Mouse (Mus musculus) forebrain, embryonic 13.5 days (tissue): ENCODE data around the gene Trim28. TPM values are rescaled to one million over a fixed set of nuclear protein-coding genes. Genes with fewer than 3 reads are reported as not detected.
A peak's percentile ranks its signal among the peaks of the same experiment; 100 is the strongest.

Source experiments
- ATAC-seq: fragments of 200-750 bp; cut with Nextera tagmentation; 2 replicates; pipeline ENCODE4 v1.8.0; 2017
- H3K27ac ChIP-seq: fragments of 300-500 bp; sonication (generic); 2 replicates; pipeline ENCODE4 v1.5.1; 2015; ENCODE audit warnings: inconsistent platforms, mild to moderate bottlenecking, moderate library complexity
- H3K27me3 ChIP-seq: fragments of 300-500 bp; sonication (generic); 2 replicates; pipeline ENCODE4 v1.6.1; 2015; ENCODE audit warnings: mild to moderate bottlenecking, inconsistent platforms
- H3K36me3 ChIP-seq: fragments of 300-500 bp; sonication (generic); 2 replicates; pipeline ENCODE4 v1.6.1; 2015; ENCODE audit warnings: mild to moderate bottlenecking, inconsistent platforms; ENCODE audit not compliant: poor library complexity, severe bottlenecking
- H3K4me1 ChIP-seq: fragments of 300-500 bp; sonication (generic); 2 replicates; pipeline ENCODE4 v1.6.1; 2015; ENCODE audit warnings: inconsistent platforms
- H3K4me2 ChIP-seq: fragments of 300-500 bp; sonication (generic); 2 replicates; pipeline ENCODE4 v1.6.1; 2015; ENCODE audit warnings: inconsistent platforms, mild to moderate bottlenecking, moderate library complexity
- H3K4me3 ChIP-seq: fragments of 300-500 bp; sonication (generic); 2 replicates; pipeline ENCODE4 v1.5.1; 2015; ENCODE audit warnings: mild to moderate bottlenecking, inconsistent platforms
- H3K9ac ChIP-seq: fragments of 300-500 bp; sonication (generic); 2 replicates; pipeline ENCODE4 v1.6.1; 2015; ENCODE audit warnings: mild to moderate bottlenecking, inconsistent platforms
- H3K9me3 ChIP-seq: fragments of 300-500 bp; sonication (generic); replicated peaks from 2 replicates; pipeline ENCODE4 v1.6.1; 2016; ENCODE audit warnings: inconsistent platforms
- WGBS: fragments of 180-500 bp; shearing (Covaris S2); methylation state at CpG from one replicate; pipeline ENCODE4 v1.1.7; 2015; 5-methylcytosine and 5-hydroxymethylcytosine counted together
- polyA plus RNA-seq: library from polyadenylated mRNA; unstranded; fragments of >200 nt; fragmentation: Nextera tagmentation; extraction: Ambion mirVana; gene quantifications from 2 replicates; pipeline ENCODE4 v1.2.1, GENCODE M21; 2015

Trim28 gene
- polyA plus RNA-seq, 1 experiment from 2014 or later = 270 TPM

DNA sequence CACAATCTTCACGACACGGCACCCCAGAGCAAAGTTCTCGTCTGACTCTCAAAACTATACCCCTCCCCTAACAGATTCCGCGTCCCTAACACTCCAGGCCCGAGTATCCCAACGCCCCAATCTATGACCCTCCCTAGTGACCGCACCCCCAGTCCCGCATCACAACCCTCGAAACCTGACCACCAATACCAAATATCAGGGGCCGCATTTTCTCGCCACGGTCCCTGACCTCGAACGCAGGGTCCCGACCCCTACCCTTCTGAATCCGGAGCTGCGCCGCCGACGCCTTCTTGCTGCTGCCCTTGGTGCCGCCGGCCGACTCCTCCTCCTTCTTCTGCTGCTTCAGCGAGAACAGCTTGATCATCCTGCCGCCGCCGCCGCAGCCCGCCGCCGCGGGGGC lies 38.5 kb downstream of the Trim28 start:
- Histone ChIP-seq H3K4me3 (peak overlapping the region; percentile 72), H3K27ac (peak overlapping the region; percentile 100), H3K9me3 (no peaks in the 10 kb centered on the region), H3K9ac (peak overlapping the region; percentile 93), H3K27me3 (peaks cover 15% of the 10 kb centered on the region), H3K4me2 (peak overlapping the region; percentile 91), H3K36me3 (peaks cover 31% of the 10 kb centered on the region), H3K4me1 (peaks cover 50% of the 10 kb centered on the region)
- peak; percentile 2 for ATAC-seq
- WGBS = under 1% methylated on average over 25 of the region's 33 CpGs

- peak within 1 kb of the TSS; percentile 72 for H3K4me3 ChIP-seq
- H3K9ac ChIP-seq = peak within 1 kb of the TSS; percentile 93
- H3K4me1 ChIP-seq = peaks cover 45% of the 10 kb centered on the region
- H3K4me2 ChIP-seq = peak within 1 kb of the TSS; percentile 91
- peaks cover 21% of the 10 kb centered on the region for H3K27me3 ChIP-seq
- under 1% methylated on average over 52 of the region's 65 CpGs for WGBS
- ATAC-seq = peak; percentile 91
- no peaks in the 10 kb centered on the region for H3K9me3 ChIP-seq
- peaks cover 24% of the 10 kb centered on the region for H3K36me3 ChIP-seq
- H3K27ac ChIP-seq = peak within 1 kb of the TSS; percentile 100
Observed at GRCm38 (mm10) chr7:13037901-13038555, 39.1 kb downstream of the Trim28 start, which contains the start of gene Ube2m. Ube2m (minus strand) TSS chr7:13038275.

- H3K9me3 ChIP-seq = no peaks in the 10 kb centered on the region
- peaks cover 44% of the 10 kb centered on the region for H3K4me1 ChIP-seq
- 21% methylated on average over 15 of the region's 15 CpGs for WGBS
- peaks cover 20% of the 10 kb centered on the region for H3K36me3 ChIP-seq
- peak overlapping the region; percentile 72 for H3K4me3 ChIP-seq
- H3K27me3 ChIP-seq = peaks cover 28% of the 10 kb centered on the region
- H3K9ac ChIP-seq = peak overlapping the region; percentile 93
- peak overlapping the region; percentile 91 for H3K4me2 ChIP-seq
- ATAC-seq = no peak
- H3K27ac ChIP-seq = peak overlapping the region; percentile 100
Observed at GRCm38 (mm10) chr7:13038621-13039169, 39.8 kb downstream of the Trim28 start.

- WGBS = 86% methylated on average over 1 of the region's 1 CpGs
Observed at GRCm38 (mm10) chr7:13039181-13039580, 40.3 kb downstream of the Trim28 start.

GRCm38 (mm10) chr7:13041256-13041655 lies 42.3 kb downstream of the Trim28 start:
- 78% methylated on average over 1 of the region's 1 CpGs for WGBS
- Histone ChIP-seq H3K4me2 (no peak overlapping the region), H3K4me1 (peaks cover 34% of the 10 kb centered on the region), H3K27me3 (peaks cover 49% of the 10 kb centered on the region), H3K4me3 (no peak overlapping the region), H3K27ac (no peak overlapping the region), H3K36me3 (peaks cover 3% of the 10 kb centered on the region), H3K9ac (no peak overlapping the region), H3K9me3 (no peaks in the 10 kb centered on the region)
- ATAC-seq = no peak

More at GRCm38 (mm10) chr7:13039181-13039580, 40.3 kb downstream of the Trim28 start:
- Histone ChIP-seq H3K9me3 (no peaks in the 10 kb centered on the region), H3K36me3 (peaks cover 20% of the 10 kb centered on the region), H3K27ac (no peak overlapping the region), H3K4me3 (peak overlapping the region; percentile 72), H3K4me1 (peaks cover 44% of the 10 kb centered on the region), H3K9ac (peak overlapping the region; percentile 93), H3K27me3 (peaks cover 33% of the 10 kb centered on the region), H3K4me2 (peak overlapping the region; percentile 91)
- ATAC-seq = no peak

DNA sequence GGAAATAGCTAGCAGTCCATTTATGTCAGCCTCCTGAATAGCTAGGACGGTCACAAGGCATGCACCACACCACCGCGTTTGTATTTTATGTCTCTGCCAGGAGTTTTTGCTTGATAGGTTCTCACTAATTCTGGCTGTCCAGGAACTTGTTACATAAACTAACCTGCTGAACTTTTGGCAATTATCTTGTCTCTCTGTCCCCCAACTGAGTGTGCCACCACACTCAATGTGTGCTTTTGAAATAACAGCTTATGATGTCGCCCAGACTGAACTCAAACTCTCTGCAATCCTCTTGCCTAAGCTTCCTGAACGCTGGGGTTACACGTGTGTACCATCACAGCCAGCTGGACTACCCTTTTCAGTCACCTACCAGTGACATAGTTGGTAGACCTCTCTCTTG lies 43.6 kb downstream of the Trim28 start:
- H3K9ac ChIP-seq = no peak overlapping the region

GRCm38 (mm10) chr7:13043120-13043444 lies 44.2 kb downstream of the Trim28 start:
- no peak overlapping the region for H3K27ac ChIP-seq
- no peaks in the 10 kb centered on the region for H3K36me3 ChIP-seq
- H3K4me1 ChIP-seq = peaks cover 25% of the 10 kb centered on the region
- WGBS = 42% methylated on average over 16 of the region's 16 CpGs
- H3K4me3 ChIP-seq = peak overlapping the region; percentile 48
- peaks cover 49% of the 10 kb centered on the region for H3K27me3 ChIP-seq
- ATAC-seq = no peak
- no peaks in the 10 kb centered on the region for H3K9me3 ChIP-seq
- peak overlapping the region; percentile 78 for H3K9ac ChIP-seq
- peak overlapping the region; percentile 92 for H3K4me2 ChIP-seq

More for the DNA sequence above, 43.6 kb downstream of the Trim28 start:
- no peak overlapping the region for H3K4me3 ChIP-seq
- no peak for ATAC-seq
- H3K9me3 ChIP-seq = no peaks in the 10 kb centered on the region
- peaks cover 49% of the 10 kb centered on the region for H3K27me3 ChIP-seq
- peaks cover 25% of the 10 kb centered on the region for H3K4me1 ChIP-seq
- 73% methylated on average over 6 of the region's 6 CpGs for WGBS
- no peak overlapping the region for H3K4me2 ChIP-seq
- no peak overlapping the region for H3K27ac ChIP-seq
- H3K36me3 ChIP-seq = no peaks in the 10 kb centered on the region

DNA sequence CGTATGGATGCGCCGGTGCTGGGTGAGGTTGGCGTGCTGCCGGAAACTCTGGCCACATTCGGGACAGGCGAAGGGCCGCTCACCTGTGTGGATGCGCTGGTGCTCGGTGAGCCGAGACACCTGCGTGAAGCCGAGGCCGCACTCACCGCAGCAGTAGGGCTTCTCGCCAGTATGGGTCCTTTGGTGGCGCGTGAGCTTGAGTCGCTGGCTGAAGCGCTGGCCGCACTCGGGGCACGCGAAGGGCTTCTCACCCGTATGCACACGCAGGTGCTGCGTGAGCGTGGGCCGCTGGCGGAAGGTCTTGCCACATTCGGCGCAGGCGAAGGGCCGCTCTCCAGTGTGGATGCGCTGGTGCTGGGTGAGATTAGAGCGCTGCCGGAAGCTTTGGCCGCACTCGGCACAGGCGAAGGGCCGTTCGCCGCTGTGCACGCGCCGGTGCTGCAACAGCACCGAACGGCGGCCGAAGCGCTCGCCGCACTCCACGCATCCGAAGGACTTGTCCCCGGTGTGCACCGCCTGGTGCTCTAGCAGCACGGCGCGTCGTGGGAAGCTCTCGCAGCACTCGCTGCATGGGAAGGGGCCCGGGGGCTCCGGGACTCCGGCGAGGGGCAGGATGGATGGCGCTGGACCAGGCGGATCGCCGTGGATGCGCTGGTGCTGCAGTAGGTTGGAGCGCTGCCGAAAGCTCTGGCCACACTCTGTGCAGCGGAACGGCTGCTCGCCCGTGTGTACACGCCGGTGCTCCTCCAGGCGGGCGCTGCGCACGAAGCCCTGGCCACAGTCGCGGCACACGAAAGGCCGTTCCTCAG lies 44.7 kb downstream of the Trim28 start:
- H3K27me3 ChIP-seq = peaks cover 49% of the 10 kb centered on the region
- 4% methylated on average over 82 of the region's 88 CpGs for WGBS
- no peaks in the 10 kb centered on the region for H3K36me3 ChIP-seq
- ATAC-seq = peak; percentile 52
- peaks cover 23% of the 10 kb centered on the region for H3K4me1 ChIP-seq
- no peaks in the 10 kb centered on the region for H3K9me3 ChIP-seq
- peak overlapping the region; percentile 78 for H3K9ac ChIP-seq
- H3K27ac ChIP-seq = no peak overlapping the region
- H3K4me2 ChIP-seq = peak overlapping the region; percentile 92
- peak overlapping the region; percentile 48 for H3K4me3 ChIP-seq

DNA sequence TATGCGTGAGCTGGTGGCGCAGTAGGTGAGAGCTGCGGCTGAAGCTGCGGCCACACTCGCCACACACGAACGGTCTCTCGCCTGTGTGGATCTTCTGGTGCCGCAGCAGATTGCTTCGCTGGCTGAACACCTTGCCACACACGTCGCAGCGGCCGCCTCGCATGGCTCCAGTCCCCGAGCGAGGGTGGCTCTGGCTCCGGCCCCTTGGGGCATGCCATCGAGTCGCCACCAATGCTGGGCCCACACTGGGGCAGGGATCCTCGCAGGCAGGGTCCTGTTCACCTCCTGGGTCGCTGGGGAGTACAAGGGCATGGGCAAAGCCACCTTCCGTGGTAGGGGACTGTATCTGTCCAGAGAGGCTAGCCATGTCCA lies 45.3 kb downstream of the Trim28 start:
- peak overlapping the region; percentile 78 for H3K9ac ChIP-seq
- H3K4me3 ChIP-seq = peak overlapping the region; percentile 48
- H3K36me3 ChIP-seq = no peaks in the 10 kb centered on the region
- ATAC-seq = peak; percentile 12; the same call in 1 of the 2 replicates
- peaks cover 17% of the 10 kb centered on the region for H3K4me1 ChIP-seq
- H3K27me3 ChIP-seq = peaks cover 49% of the 10 kb centered on the region
- no peak overlapping the region for H3K27ac ChIP-seq
- H3K9me3 ChIP-seq = no peaks in the 10 kb centered on the region
- peak overlapping the region; percentile 92 for H3K4me2 ChIP-seq
- 4% methylated on average over 23 of the region's 23 CpGs for WGBS

DNA sequence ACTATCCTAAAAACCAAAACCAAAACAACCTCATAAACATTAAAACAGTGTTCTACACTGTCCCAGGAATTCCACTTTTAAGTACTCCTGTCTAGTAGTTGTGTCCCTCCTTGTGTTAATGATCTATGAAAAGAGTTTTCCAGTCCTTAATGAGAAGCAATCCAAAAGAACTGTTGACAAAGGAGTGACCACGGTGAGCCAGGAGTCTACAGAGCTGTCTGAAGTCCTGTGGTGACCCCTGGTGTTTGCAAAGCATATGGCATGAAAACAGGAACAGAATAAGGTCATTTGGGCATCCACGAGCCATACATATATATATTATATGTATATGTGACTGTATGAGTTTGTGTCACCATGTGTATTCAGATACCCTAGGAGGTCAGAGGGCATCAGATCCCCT lies 47.2 kb downstream of the Trim28 start:
- H3K9ac ChIP-seq = no peak overlapping the region
- no peak overlapping the region for H3K27ac ChIP-seq
- peak; percentile 41 for ATAC-seq
- H3K9me3 ChIP-seq = no peaks in the 10 kb centered on the region
- 5% methylated on average over 2 of the region's 2 CpGs for WGBS
- no peaks in the 10 kb centered on the region for H3K36me3 ChIP-seq
- no peak overlapping the region for H3K4me3 ChIP-seq
- H3K4me1 ChIP-seq = peaks cover 15% of the 10 kb centered on the region
- H3K4me2 ChIP-seq = no peak overlapping the region
- H3K27me3 ChIP-seq = peaks cover 47% of the 10 kb centered on the region

DNA sequence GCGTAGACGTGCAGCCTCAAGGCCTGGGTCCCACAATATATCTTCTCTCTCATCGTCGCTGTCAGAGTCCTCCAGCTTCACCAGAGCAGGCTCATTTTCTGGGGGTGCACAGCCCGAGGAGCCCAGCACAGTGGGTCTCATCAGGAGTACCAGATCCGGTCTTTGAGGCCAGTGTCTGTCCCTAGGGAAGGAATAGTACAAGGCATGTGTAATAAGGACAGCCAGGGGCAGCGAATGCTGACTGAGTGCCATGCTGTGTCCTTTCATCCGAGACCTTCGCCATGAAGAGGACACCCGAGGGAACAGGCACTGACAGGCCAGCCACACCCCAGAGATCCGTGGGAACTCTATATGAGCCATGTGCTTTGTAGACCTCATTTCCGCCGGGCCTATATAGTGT lies 54.1 kb downstream of the Trim28 start:
- no peaks in the 10 kb centered on the region for H3K9me3 ChIP-seq
- no peak for ATAC-seq
- H3K36me3 ChIP-seq = no peaks in the 10 kb centered on the region
- peaks cover 6% of the 10 kb centered on the region for H3K4me1 ChIP-seq
- no peak overlapping the region for H3K4me3 ChIP-seq
- no peak overlapping the region for H3K9ac ChIP-seq
- no peaks in the 10 kb centered on the region for H3K27me3 ChIP-seq
- 92% methylated on average over 13 of the region's 13 CpGs for WGBS
- no peak overlapping the region for H3K4me2 ChIP-seq
- H3K27ac ChIP-seq = no peak overlapping the region

- no peak for ATAC-seq
- WGBS = 94% methylated on average over 2 of the region's 2 CpGs
- Histone ChIP-seq H3K4me1 (peaks cover 6% of the 10 kb centered on the region), H3K9me3 (no peaks in the 10 kb centered on the region), H3K27ac (no peak overlapping the region), H3K36me3 (no peaks in the 10 kb centered on the region), H3K9ac (0 out of 2 replicates have a peak overlapping the region, but pooled peaks have one; percentile 65), H3K27me3 (no peaks in the 10 kb centered on the region), H3K4me3 (peak overlapping the region; percentile 56), H3K4me2 (peak overlapping the region; percentile 58)
Observed at GRCm38 (mm10) chr7:13053501-13053900, 54.6 kb downstream of the Trim28 start.
